Mouse (Mus musculus): ENCODE measurements around the gene Vmn1r175. TPM values are rescaled to one million over a fixed set of nuclear protein-coding genes. Genes with fewer than 3 reads are reported as not detected.
"Not testable (repeated sequence)": the region's sequence is repeated elsewhere in the genome, so short reads cannot be mapped to it uniquely, and the experiment has no call there.

Gene Vmn1r175
- polyA plus RNA-seq (2015; fragmentation: Nextera tagmentation; extraction: Ambion mirVana) = not detected in 2 replicates

- H3K9me3 ChIP-seq; H3K27me3 ChIP-seq; H3K36me3 ChIP-seq; ATAC-seq (ENCODE audit: insufficient number of reproducible peaks, low FRiP score, low TSS enrichment, low read depth); H3K4me3 ChIP-seq; H3K4me1 ChIP-seq; H3K27ac ChIP-seq; H3K4me2 ChIP-seq; H3K9ac ChIP-seq: not testable (repeated sequence)
Measured at GRCm38 (mm10) chr7:23810543-23810942, at the start of gene Vmn1r175. TSS of gene Vmn1r175 (minus strand) at chr7:23810643.

DNA sequence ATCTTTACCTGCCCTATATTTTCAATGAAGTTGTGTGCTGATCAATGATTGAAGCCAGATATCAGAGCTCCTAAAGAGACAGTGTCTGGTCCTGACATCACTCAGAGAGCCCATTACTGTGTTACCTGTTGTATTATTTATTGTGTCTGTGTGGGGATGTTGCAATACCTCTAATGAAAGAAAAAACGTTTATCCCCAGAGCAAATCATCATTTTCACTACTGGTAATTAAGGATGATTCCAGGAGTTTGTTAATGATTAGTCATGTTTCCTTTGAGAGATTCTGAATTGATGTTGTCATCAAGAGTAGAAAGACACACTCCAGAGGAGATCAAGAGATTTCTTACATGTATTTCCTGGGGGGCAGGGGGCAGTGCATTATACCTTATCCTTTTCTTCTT is 26.8 kb upstream of the Vmn1r175 start, which contains the start of gene Vmn1r176:
Gene Vmn1r176, minus strand, starts transcription at position 101 of the 400 bp plus-strand sequence.
- no CpG with 5 or more reads among the region's 1 CpGs for WGBS
- not testable (repeated sequence) for H3K4me3 ChIP-seq; H3K36me3 ChIP-seq; H3K9ac ChIP-seq; H3K27me3 ChIP-seq; H3K4me2 ChIP-seq; H3K4me1 ChIP-seq; ATAC-seq (ENCODE audit: insufficient number of reproducible peaks, low FRiP score, low TSS enrichment, low read depth); H3K27ac ChIP-seq; H3K9me3 ChIP-seq

DNA sequence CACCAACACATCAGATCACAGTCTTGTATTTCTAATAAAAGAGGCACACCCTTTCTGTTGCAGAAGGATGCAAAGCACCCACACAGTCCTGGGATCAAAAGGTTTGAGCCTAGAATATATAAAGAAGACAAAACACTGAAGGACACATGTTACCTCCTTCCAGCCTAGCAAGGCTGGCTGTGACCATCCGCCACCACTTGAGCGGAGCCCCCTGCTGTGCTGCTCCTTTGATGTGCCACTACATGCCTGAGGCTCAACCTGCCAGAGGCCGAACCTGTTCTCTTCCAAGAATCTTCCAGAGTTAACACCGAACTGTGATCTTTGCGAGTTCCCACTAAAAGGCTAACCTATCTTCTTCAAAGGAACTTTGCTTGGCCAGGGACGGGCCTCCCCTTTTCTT is 25.9 kb downstream of the Vmn1r175 start:
- no peaks in the 10 kb centered on the region for H3K4me1 ChIP-seq
- no peaks in the 10 kb centered on the region for H3K36me3 ChIP-seq
- no peak overlapping the region for H3K4me2 ChIP-seq
- ATAC-seq (ENCODE audit: insufficient number of reproducible peaks, low FRiP score, low TSS enrichment, low read depth) = no peak
- no peak overlapping the region for H3K9ac ChIP-seq
- H3K4me3 ChIP-seq = no peak overlapping the region
- H3K9me3 ChIP-seq = peaks cover 9% of the 10 kb centered on the region; the same call in 1 of the 2 replicates
- H3K27ac ChIP-seq = no peak overlapping the region
- no peaks in the 10 kb centered on the region for H3K27me3 ChIP-seq
- WGBS = 78% methylated on average over 6 of the region's 6 CpGs

Other genes starting within 250 kb of the Vmn1r175 start
- not detected in 2 replicates for gene Vmn1r169, start 235.1 kb downstream of the Vmn1r175 start, polyA plus RNA-seq (2015; fragmentation: Nextera tagmentation; extraction: Ambion mirVana)
- gene Vmn1r170, start 204.5 kb downstream of the Vmn1r175 start, polyA plus RNA-seq (2015; fragmentation: Nextera tagmentation; extraction: Ambion mirVana) = not detected in 2 replicates
- not detected in 2 replicates for gene Vmn1r171, start 179.9 kb downstream of the Vmn1r175 start, polyA plus RNA-seq (2015; fragmentation: Nextera tagmentation; extraction: Ambion mirVana)
- gene Vmn1r172, start 152.3 kb downstream of the Vmn1r175 start, polyA plus RNA-seq (2015; fragmentation: Nextera tagmentation; extraction: Ambion mirVana) = not detected in 2 replicates
- gene Vmn1r173, start 109.9 kb downstream of the Vmn1r175 start, polyA plus RNA-seq (2015; fragmentation: Nextera tagmentation; extraction: Ambion mirVana) = not detected in 2 replicates
- not detected in 2 replicates for gene Vmn1r174, start 58.4 kb downstream of the Vmn1r175 start, polyA plus RNA-seq (2015; fragmentation: Nextera tagmentation; extraction: Ambion mirVana)
- not detected in 2 replicates for gene Vmn1r176, start 26.7 kb upstream of the Vmn1r175 start, polyA plus RNA-seq (2015; fragmentation: Nextera tagmentation; extraction: Ambion mirVana)
- gene Vmn1r177, start 55.8 kb upstream of the Vmn1r175 start, polyA plus RNA-seq (2015; fragmentation: Nextera tagmentation; extraction: Ambion mirVana) = not detected in 2 replicates
- not detected in 2 replicates for gene Vmn1r178, start 81.4 kb upstream of the Vmn1r175 start, polyA plus RNA-seq (2015; fragmentation: Nextera tagmentation; extraction: Ambion mirVana)
- not detected in 2 replicates for gene Vmn1r179, start 116.3 kb upstream of the Vmn1r175 start, polyA plus RNA-seq (2015; fragmentation: Nextera tagmentation; extraction: Ambion mirVana)
- not detected in 2 replicates for gene Vmn1r180, start 140.0 kb upstream of the Vmn1r175 start, polyA plus RNA-seq (2015; fragmentation: Nextera tagmentation; extraction: Ambion mirVana)
- not detected in 2 replicates for gene Vmn1r181, start 164.0 kb upstream of the Vmn1r175 start, polyA plus RNA-seq (2015; fragmentation: Nextera tagmentation; extraction: Ambion mirVana)
- not detected in 2 replicates for gene V1rd19, start 191.0 kb upstream of the Vmn1r175 start, polyA plus RNA-seq (2015; fragmentation: Nextera tagmentation; extraction: Ambion mirVana)
- gene Vmn1r183, start 242.6 kb upstream of the Vmn1r175 start, polyA plus RNA-seq (2015; fragmentation: Nextera tagmentation; extraction: Ambion mirVana) = not detected in 2 replicates

All from limb, embryonic 15.5 days (tissue).